Mouse (Mus musculus) embryo, embryonic 11.5 days (tissue): ENCODE results near the gene Car9.
"Not testable (repeated sequence)": the region's sequence is repeated elsewhere in the genome, so short reads cannot be mapped to it uniquely, and the experiment has no call there.

Experiments
- DNase-seq: peaks from one replicate; pipeline ENCODE4 v3.0.0-alpha.2; 2012; ENCODE audit warnings: low read depth, low spot score

Gene Car9

GRCm38 (mm10) chr4:43506536-43507185, at the start of gene Car9:
Gene Car9 (plus strand): TSS chr4:43506966.
- DNase-seq: no peak

GRCm38 (mm10) chr4:43457124-43457523, 49.6 kb upstream of the Car9 start:
- DNase-seq: no peak

- DNase-seq: no peak
Observed at GRCm38 (mm10) chr4:43463102-43463501, 43.7 kb upstream of the Car9 start.

GRCm38 (mm10) chr4:43465935-43466334, 40.8 kb upstream of the Car9 start:
- DNase-seq: no peak

GRCm38 (mm10) chr4:43466872-43467271, 39.9 kb upstream of the Car9 start:
- DNase-seq: no peak

GRCm38 (mm10) chr4:43470301-43470700, 36.5 kb upstream of the Car9 start:
- no peak for DNase-seq

- DNase-seq: no peak
Observed at GRCm38 (mm10) chr4:43473636-43474035, 33.1 kb upstream of the Car9 start.

GRCm38 (mm10) chr4:43476604-43477003, 30.2 kb upstream of the Car9 start:
- DNase-seq: no peak

GRCm38 (mm10) chr4:43477857-43478533, 28.8 kb upstream of the Car9 start:
- peak; percentile 88 for DNase-seq

GRCm38 (mm10) chr4:43478534-43478858, 28.3 kb upstream of the Car9 start:
- no peak for DNase-seq

GRCm38 (mm10) chr4:43478906-43479832, 27.6 kb upstream of the Car9 start:
- DNase-seq: peak; percentile 63

- DNase-seq: no peak
Observed at GRCm38 (mm10) chr4:43480985-43481384, 25.8 kb upstream of the Car9 start.

- no peak for DNase-seq
Observed at GRCm38 (mm10) chr4:43481894-43482456, 24.8 kb upstream of the Car9 start.

GRCm38 (mm10) chr4:43482591-43482990, 24.2 kb upstream of the Car9 start:
- DNase-seq: no peak

GRCm38 (mm10) chr4:43483535-43484091, 23.2 kb upstream of the Car9 start, which contains the start of gene Sit1:
Gene Sit1 (minus strand): TSS chr4:43483734.
- DNase-seq: no peak

GRCm38 (mm10) chr4:43485666-43486065, 21.1 kb upstream of the Car9 start:
- DNase-seq: not testable (repeated sequence)

- DNase-seq: no peak
Observed at GRCm38 (mm10) chr4:43489611-43490010, 17.2 kb upstream of the Car9 start.

GRCm38 (mm10) chr4:43490801-43491200, 16.0 kb upstream of the Car9 start:
- no peak for DNase-seq

GRCm38 (mm10) chr4:43492101-43492820, 14.5 kb upstream of the Car9 start:
- DNase-seq: no peak

GRCm38 (mm10) chr4:43492821-43493185, 14.0 kb upstream of the Car9 start, which contains the start of gene Ccdc107:
Gene Ccdc107 (plus strand): TSS chr4:43492900.
- peak; percentile 90 for DNase-seq
